Mouse (Mus musculus) inflammation-experienced regulatory T-cells, adult 6 months (primary cell): Measurements from ENCODE around the gene Npas3. TPM values are rescaled to one million over a fixed set of nuclear protein-coding genes. Genes with fewer than 3 reads are reported as not detected.

Experiments used
- ATAC-seq: one replicate; pipeline ENCODE4 v1.8.0; 2017
- polyA plus RNA-seq, 3 experiments: library from polyadenylated mRNA; unstranded; fragments of 100-300 nt; shearing (Covaris generic); gene quantifications; one replicate each; pipeline ENCODE4 v1.2.1; 2017

The Npas3 gene
- polyA plus RNA-seq, 3 experiments from 2014 or later = 0.09 TPM; not detected in 2

- no peak for ATAC-seq
Measured at GRCm38 (mm10) chr12:53297946-53298840, 49.7 kb downstream of the Npas3 start.

GRCm38 (mm10) chr12:53300964-53301363, 52.5 kb downstream of the Npas3 start:
- no peak for ATAC-seq

GRCm38 (mm10) chr12:53302129-53302528, 53.7 kb downstream of the Npas3 start:
- no peak for ATAC-seq

DNA sequence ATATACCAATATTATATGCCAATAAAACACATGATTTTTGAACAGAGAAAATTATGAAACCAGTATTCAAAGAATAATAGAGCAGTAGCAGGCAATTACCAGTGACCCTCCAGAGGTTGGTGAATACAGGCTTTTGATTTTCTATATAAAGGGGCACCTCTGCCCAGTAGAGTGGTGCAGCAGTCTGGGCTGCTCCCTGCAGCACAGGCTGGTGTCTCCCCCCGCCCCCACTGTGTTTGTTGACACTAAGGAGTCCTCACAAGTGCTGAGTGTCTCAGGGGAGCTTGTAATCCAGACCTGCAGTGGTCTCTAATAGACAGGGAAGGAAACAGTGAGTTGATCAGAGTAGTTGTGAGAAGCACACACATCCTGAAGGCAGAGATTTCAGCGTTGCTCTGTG, 68.2 kb downstream of the Npas3 start:
- ATAC-seq = no peak

GRCm38 (mm10) chr12:53317801-53318200, 69.3 kb downstream of the Npas3 start:
- no peak for ATAC-seq

- ATAC-seq = no peak
Measured at GRCm38 (mm10) chr12:53320526-53320925, 72.0 kb downstream of the Npas3 start.

- no peak for ATAC-seq
Measured at GRCm38 (mm10) chr12:53321018-53321417, 72.5 kb downstream of the Npas3 start.

GRCm38 (mm10) chr12:53321944-53322343, 73.5 kb downstream of the Npas3 start:
- ATAC-seq = no peak

DNA sequence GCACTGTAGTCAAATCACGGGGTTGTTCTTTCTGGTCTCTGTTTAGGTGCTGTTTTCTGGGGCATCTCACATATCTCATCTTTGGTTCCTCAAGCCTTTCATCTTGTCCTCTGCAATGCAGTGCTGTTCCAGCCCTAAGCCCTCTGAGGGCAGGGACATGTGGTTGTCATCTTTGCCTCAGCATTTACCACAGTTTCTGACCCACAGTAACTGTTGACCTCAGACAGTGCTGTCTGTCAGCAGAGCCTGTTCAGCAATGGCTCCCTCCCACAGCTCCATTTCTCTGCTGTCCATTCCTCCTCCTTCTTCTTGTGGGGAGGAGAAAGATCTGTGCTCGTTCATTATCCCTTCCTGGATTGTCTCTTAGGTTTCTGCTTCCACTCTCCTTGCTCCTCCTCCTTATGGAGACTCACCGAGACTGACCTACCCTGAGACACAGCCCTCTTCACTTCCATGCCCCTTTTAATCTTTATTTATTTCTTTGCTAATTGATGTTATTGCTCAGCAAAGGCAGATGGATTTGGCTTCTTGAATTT, 79.2 kb downstream of the Npas3 start:
- ATAC-seq = no peak

GRCm38 (mm10) chr12:53328257-53328736, 79.8 kb downstream of the Npas3 start:
- no peak for ATAC-seq

- ATAC-seq = no peak
Measured at GRCm38 (mm10) chr12:53330141-53330540, 81.7 kb downstream of the Npas3 start.

- ATAC-seq = no peak
Measured at GRCm38 (mm10) chr12:53331391-53331790, 82.9 kb downstream of the Npas3 start.

DNA sequence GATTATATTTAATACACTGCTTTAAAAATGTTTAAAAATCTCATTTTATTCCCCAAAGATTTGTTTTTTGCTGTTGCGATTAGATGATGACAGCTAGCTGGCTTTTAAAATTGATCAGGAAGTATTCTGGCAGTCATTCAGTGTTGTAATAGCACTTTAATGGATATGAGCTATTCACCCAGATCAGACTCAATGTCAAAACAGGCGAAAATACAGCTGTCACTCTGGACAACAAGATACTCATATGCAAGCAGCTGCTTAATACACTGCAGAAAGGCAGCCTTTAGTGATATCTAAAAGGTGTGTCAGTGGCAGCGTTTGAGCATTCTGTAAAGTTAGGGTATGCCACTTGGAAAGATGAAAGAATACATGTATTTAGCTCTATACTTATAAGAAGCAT, 83.3 kb downstream of the Npas3 start:
- no peak for ATAC-seq

- ATAC-seq = no peak
Measured at GRCm38 (mm10) chr12:53333251-53333650, 84.8 kb downstream of the Npas3 start.

- ATAC-seq = no peak
Measured at GRCm38 (mm10) chr12:53338349-53338948, 90.0 kb downstream of the Npas3 start.

DNA sequence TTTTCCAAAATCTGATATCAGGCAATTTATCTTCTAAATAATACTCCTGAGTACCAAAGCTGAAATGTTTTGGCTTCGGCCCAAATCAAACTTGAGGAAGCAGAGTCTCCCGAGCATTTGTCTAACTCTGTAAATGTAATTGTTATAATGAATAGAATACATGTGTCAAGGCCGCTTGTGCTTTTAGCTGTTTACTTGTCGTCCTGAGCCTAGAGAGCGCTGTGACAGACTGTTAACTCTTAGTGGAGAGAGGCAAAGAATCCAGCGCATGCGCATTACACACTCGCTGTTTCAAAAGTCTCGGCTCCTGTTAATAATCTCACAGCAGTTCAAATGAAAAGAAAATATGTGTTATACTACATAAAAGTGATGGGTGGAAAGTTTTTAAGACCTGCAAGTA, 94.3 kb downstream of the Npas3 start:
- no peak for ATAC-seq

DNA sequence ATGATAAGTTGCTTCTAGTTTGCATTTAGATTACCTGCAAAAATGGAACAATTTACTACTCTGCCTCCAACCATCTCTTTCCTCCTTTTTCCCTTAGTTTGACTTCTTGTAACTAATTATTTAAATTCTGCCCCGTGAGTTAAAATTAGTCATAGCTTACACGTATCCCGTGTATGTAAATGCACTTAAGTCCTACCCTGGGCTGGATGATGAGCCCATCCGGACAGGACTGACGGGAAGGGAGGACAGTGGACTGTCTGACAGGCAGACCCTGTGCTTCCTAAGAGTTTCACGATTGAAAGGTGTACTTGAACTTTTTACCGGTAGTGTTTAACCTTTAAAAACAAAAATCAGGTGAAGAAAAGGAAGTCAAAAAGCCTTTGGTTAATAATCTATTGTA, 103.4 kb downstream of the Npas3 start:
- no peak for ATAC-seq

DNA sequence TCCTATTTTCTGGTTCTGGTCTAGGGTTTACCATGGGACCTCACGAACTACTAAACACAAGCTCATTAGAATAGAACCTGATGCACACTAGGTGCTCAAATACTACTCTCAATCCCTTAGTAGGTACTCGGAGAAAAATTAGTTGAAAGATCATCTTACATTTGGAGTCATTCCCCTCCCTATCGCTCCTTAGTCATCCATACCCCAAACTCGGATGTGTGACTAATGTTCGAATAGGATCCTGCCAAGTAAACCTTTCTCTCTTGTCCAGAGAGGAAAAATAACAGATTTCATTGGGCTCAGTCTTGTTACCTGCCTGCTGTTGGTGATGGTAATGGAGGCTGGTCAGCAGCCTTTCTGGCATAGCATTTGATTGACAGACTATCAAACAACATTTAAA, 117.3 kb downstream of the Npas3 start:
- ATAC-seq = no peak

- ATAC-seq = no peak
Measured at GRCm38 (mm10) chr12:53384851-53385250, 136.4 kb downstream of the Npas3 start.

- no peak for ATAC-seq
Measured at GRCm38 (mm10) chr12:53405856-53406255, 157.4 kb downstream of the Npas3 start.

- no peak for ATAC-seq
Measured at GRCm38 (mm10) chr12:53407776-53408175, 159.3 kb downstream of the Npas3 start.

GRCm38 (mm10) chr12:53409711-53410110, 161.2 kb downstream of the Npas3 start:
- ATAC-seq = no peak

GRCm38 (mm10) chr12:53410647-53411046, 162.2 kb downstream of the Npas3 start:
- no peak for ATAC-seq

GRCm38 (mm10) chr12:53416096-53416495, 167.6 kb downstream of the Npas3 start:
- no peak for ATAC-seq
